Mouse (Mus musculus) CD4-positive, CD25-positive, alpha-beta regulatory T cell, adult 4 months (primary cell): ENCODE data around the gene Fgf10. TPM values are rescaled to one million over a fixed set of nuclear protein-coding genes. Genes with fewer than 3 reads are reported as not detected.

Source experiments
- ATAC-seq: one replicate; pipeline ENCODE4 v1.8.0; 2017
- polyA plus RNA-seq, 2 experiments: library from polyadenylated mRNA; unstranded; fragments of 100-300 nt; shearing (Covaris generic); gene quantifications; one replicate each; pipeline ENCODE4 v1.2.1; 2017

Fgf10 gene
- polyA plus RNA-seq, 2 experiments from 2014 or later, result 0.38 TPM; not detected in 1

GRCm38 (mm10) chr13:118718396-118718795 is 48.8 kb downstream of the Fgf10 start:
- ATAC-seq, result no peak

- ATAC-seq, result no peak
Measured at GRCm38 (mm10) chr13:118721668-118722067, 52.1 kb downstream of the Fgf10 start.

- ATAC-seq, result no peak
Measured at GRCm38 (mm10) chr13:118731850-118732552, 62.4 kb downstream of the Fgf10 start.

- no peak for ATAC-seq
Measured at GRCm38 (mm10) chr13:118739854-118740411, 70.3 kb downstream of the Fgf10 start.

- ATAC-seq, result no peak
Measured at GRCm38 (mm10) chr13:118742788-118743187, 73.2 kb downstream of the Fgf10 start.

- ATAC-seq, result no peak
Measured at GRCm38 (mm10) chr13:118744806-118745205, 75.2 kb downstream of the Fgf10 start.

GRCm38 (mm10) chr13:118746427-118746826 is 76.8 kb downstream of the Fgf10 start:
- ATAC-seq, result no peak

GRCm38 (mm10) chr13:118754024-118754423 is 84.4 kb downstream of the Fgf10 start:
- no peak for ATAC-seq

- ATAC-seq, result no peak
Measured at GRCm38 (mm10) chr13:118759021-118759420, 89.4 kb downstream of the Fgf10 start.

GRCm38 (mm10) chr13:118762982-118763381 is 93.4 kb downstream of the Fgf10 start:
- no peak for ATAC-seq

- no peak for ATAC-seq
Measured at GRCm38 (mm10) chr13:118772188-118772587, 102.6 kb downstream of the Fgf10 start.

GRCm38 (mm10) chr13:118775148-118775547 is 105.6 kb downstream of the Fgf10 start:
- ATAC-seq, result no peak

- no peak for ATAC-seq
Measured at GRCm38 (mm10) chr13:118779161-118779560, 109.6 kb downstream of the Fgf10 start.

GRCm38 (mm10) chr13:118791753-118792152 is 122.2 kb downstream of the Fgf10 start:
- ATAC-seq, result no peak

- ATAC-seq, result no peak
Measured at GRCm38 (mm10) chr13:118792198-118792597, 122.6 kb downstream of the Fgf10 start.

- no peak for ATAC-seq
Measured at GRCm38 (mm10) chr13:118800176-118800575, 130.6 kb downstream of the Fgf10 start.

GRCm38 (mm10) chr13:118806662-118807061 is 137.1 kb downstream of the Fgf10 start:
- ATAC-seq, result no peak

GRCm38 (mm10) chr13:118819785-118820184 is 150.2 kb downstream of the Fgf10 start:
- no peak for ATAC-seq

- ATAC-seq, result no peak
Measured at GRCm38 (mm10) chr13:118823113-118823512, 153.5 kb downstream of the Fgf10 start.

- ATAC-seq, result no peak
Measured at GRCm38 (mm10) chr13:118825102-118825501, 155.5 kb downstream of the Fgf10 start.

- ATAC-seq, result no peak
Measured at GRCm38 (mm10) chr13:118828604-118829381, 159.2 kb downstream of the Fgf10 start.

GRCm38 (mm10) chr13:118834021-118834420 is 164.4 kb downstream of the Fgf10 start:
- no peak for ATAC-seq

- ATAC-seq, result no peak
Measured at GRCm38 (mm10) chr13:118835078-118835477, 165.5 kb downstream of the Fgf10 start.
